Mouse (Mus musculus): Measurements from ENCODE around the gene Ttc8. TPM values are rescaled to one million over a fixed set of nuclear protein-coding genes. Genes with fewer than 3 reads are reported as not detected.

The Ttc8 gene
- polyA plus RNA-seq, 1 experiment from 2014 or later: 31.0 TPM

DNA sequence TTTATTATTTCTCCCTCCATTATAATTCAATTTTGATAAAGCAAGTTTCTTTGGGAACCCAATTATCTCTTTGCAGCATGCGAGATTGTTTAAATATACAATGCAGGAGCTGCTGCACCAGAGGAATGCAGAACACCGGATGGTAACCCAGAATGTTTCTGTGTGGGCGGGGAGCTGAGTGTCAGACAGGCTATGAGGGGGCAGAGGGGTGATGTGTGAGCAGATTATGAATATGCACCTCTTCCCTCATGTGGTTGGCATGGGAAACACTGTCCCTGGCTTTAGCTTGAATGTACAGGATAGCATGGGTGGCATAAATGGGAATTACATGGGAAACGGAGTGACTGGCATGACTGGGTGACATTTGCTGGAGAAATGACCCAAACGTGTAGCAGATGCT lies 108.3 kb downstream of the Ttc8 start:
- WGBS: 29% methylated on average over 5 of the region's 5 CpGs
- ATAC-seq (replicated peaks; ENCODE audit: low FRiP score, low read depth) (no peak), DNase-seq (ENCODE audit: low spot score) (no peak)
- Histone ChIP-seq H3K4me1 (replicated peaks; ENCODE audit: insufficient read depth, low read length) (no peaks in the 10 kb centered on the region), H3K9me3 (replicated peaks; ENCODE audit: low read length) (no peaks in the 10 kb centered on the region), H3K4me2 (ENCODE audit: low read length) (no peak overlapping the region), H3K27ac (no peak overlapping the region), H3K9ac (ENCODE audit: low read depth, low read length) (no peak overlapping the region), H3K36me3 (ENCODE audit: insufficient read depth, low read length) (no peaks in the 10 kb centered on the region), H3K27me3 (ENCODE audit: insufficient read depth, low read length) (no peaks in the 10 kb centered on the region), H3K4me3 (replicated peaks; ENCODE audit: low read depth, low read length) (no peak overlapping the region)
- no peak for TF ChIP-seq CTCF (IDR thresholded peaks at IDR 0.05; ENCODE audit: low read depth)

DNA sequence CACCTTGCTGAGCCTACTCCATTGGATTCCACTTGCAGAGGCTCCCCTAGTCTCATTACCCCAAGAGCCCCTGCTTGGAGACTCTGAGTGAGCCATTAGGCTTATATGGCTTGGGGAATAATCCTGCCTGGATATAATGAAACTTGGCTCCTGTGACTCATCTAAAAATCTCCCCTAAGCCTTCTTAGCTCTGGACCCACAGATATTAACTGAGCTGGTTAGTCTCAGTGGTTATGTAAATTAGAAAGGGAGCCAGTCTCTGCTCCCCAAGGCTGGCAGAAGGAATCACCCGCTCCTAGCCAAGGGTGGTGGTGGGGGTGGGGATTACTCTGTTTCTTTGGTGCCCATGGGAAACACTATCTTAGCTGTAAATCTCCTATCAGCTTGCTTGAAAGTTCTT lies 109.6 kb downstream of the Ttc8 start:
- WGBS: 69% methylated on average over 1 of the region's 1 CpGs
- ATAC-seq (replicated peaks; ENCODE audit: low FRiP score, low read depth): no peak
- Histone ChIP-seq H3K36me3 (ENCODE audit: insufficient read depth, low read length) (no peaks in the 10 kb centered on the region), H3K27ac (no peak overlapping the region), H3K4me2 (ENCODE audit: low read length) (no peak overlapping the region), H3K27me3 (ENCODE audit: insufficient read depth, low read length) (no peaks in the 10 kb centered on the region), H3K9ac (ENCODE audit: low read depth, low read length) (no peak overlapping the region), H3K4me3 (replicated peaks; ENCODE audit: low read depth, low read length) (no peak overlapping the region), H3K9me3 (replicated peaks; ENCODE audit: low read length) (no peaks in the 10 kb centered on the region), H3K4me1 (replicated peaks; ENCODE audit: insufficient read depth, low read length) (no peaks in the 10 kb centered on the region)
- no peak for DNase-seq (ENCODE audit: low spot score)
- no peak for TF ChIP-seq CTCF (IDR thresholded peaks at IDR 0.05; ENCODE audit: low read depth)

Other genes starting within 250 kb of the Ttc8 start
- gene Ptpn21, start 183.2 kb upstream of the Ttc8 start, polyA plus RNA-seq (2015; fragmentation: Nextera tagmentation; extraction: Ambion mirVana): 6.4 and 7.2 TPM in 2 replicates
- 105 and 107 TPM in 2 replicates for gene Zc3h14, start 173.6 kb upstream of the Ttc8 start, polyA plus RNA-seq (2015; fragmentation: Nextera tagmentation; extraction: Ambion mirVana)
- 1.1 and 1.5 TPM in 2 replicates for gene Eml5, start 19.1 kb upstream of the Ttc8 start, polyA plus RNA-seq (2015; fragmentation: Nextera tagmentation; extraction: Ambion mirVana)

Measured in kidney, postnatal 0 days (tissue).